Mouse (Mus musculus) embryonic facial prominence, embryonic 11.5 days (tissue): Measurements from ENCODE around the gene Cfp. TPM values are rescaled to one million over a fixed set of nuclear protein-coding genes. Genes with fewer than 3 reads are reported as not detected.

Experiments used
- polyA plus RNA-seq: library from polyadenylated mRNA; unstranded; fragments of >200 nt; fragmentation: Nextera tagmentation; extraction: Ambion mirVana; gene quantifications from 2 replicates; pipeline ENCODE4 v1.2.1, GENCODE M21; 2014

The Cfp gene
- polyA plus RNA-seq, 1 experiment from 2014 or later = 2.1 TPM

Other genes starting within 250 kb of the Cfp start
- 88.8 and 97.1 TPM in 2 replicates for gene Cdk16, start 243.6 kb downstream of the Cfp start, polyA plus RNA-seq
- gene Usp11, start 227.6 kb downstream of the Cfp start, polyA plus RNA-seq = 68.2 and 70.8 TPM in 2 replicates
- 68.0 and 74.8 TPM in 2 replicates for gene Araf, start 133.7 kb downstream of the Cfp start, polyA plus RNA-seq
- gene Timp1, start 61.4 kb downstream of the Cfp start, polyA plus RNA-seq = 12.0 and 15.2 TPM in 2 replicates
- gene Syn1, start 10.6 kb downstream of the Cfp start, polyA plus RNA-seq = 3.6 and 4.0 TPM in 2 replicates
- gene Elk1, start 19.1 kb upstream of the Cfp start, polyA plus RNA-seq = 8.2 and 8.4 TPM in 2 replicates
- gene Uxt, start 30.5 kb upstream of the Cfp start, polyA plus RNA-seq = 54.9 and 55.0 TPM in 2 replicates
- gene Zfp182, start 130.8 kb upstream of the Cfp start, polyA plus RNA-seq = 6.4 and 6.7 TPM in 2 replicates
- not detected in 2 replicates for gene Spaca5, start 136.9 kb upstream of the Cfp start, polyA plus RNA-seq
- gene Zfp300, start 158.0 kb upstream of the Cfp start, polyA plus RNA-seq = 3.2 and 3.3 TPM in 2 replicates
- gene Ssxa1, start 184.3 kb upstream of the Cfp start, polyA plus RNA-seq = not detected in 2 replicates
- not detected in 2 replicates for gene Gm21876, start 244.1 kb upstream of the Cfp start, polyA plus RNA-seq